Mouse (Mus musculus) gastrocnemius, adult 8-10 months (tissue): ENCODE measurements at regions not wholly inside any gene's neighbourhood (a gene's known extent, or its start where the extent isn't known, plus 50 kb on each side); places are given as distances from the start of the nearest gene placed in this dataset.

ENCODE experiments used
- DNase-seq, 2 experiments: peaks; one replicate each; pipeline ENCODE4 v3.0.0; 2022; ENCODE audit warnings: low spot score in 2 of 2

DNA sequence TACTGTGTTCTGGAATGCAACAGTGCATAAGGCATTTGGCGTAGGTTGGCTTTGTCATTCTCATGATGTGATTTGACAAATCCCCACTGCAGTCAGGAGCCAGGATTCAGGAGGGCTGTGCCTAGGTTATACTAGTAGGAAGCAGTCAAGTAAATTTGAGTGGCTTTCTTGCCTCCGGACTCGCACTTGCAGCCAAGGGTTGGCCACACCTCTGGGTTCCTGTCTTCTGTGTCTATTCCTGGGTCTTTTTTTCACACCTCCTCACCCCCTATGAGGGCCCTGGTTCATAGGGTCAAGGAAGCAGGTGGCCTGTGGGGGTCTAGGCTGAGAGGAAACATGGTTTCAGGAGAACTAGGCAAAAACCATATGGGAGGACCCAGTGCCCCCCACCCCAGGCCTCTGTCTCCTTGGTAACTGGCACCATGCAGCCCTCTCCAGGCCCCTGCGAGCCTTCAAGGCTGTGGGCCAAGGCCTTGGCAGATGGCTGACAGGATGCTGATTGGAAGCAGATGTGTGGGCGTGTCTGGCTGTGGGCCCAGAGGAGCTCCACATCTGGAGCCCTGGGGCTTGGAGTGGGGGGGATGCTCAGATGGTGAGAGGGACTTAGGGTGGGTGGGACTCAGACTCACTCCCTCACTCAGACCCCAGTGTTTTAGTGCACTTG is 195.7 kb downstream of the Rgs3 start:
- peak; percentile 49 to 67 for DNase-seq

DNA sequence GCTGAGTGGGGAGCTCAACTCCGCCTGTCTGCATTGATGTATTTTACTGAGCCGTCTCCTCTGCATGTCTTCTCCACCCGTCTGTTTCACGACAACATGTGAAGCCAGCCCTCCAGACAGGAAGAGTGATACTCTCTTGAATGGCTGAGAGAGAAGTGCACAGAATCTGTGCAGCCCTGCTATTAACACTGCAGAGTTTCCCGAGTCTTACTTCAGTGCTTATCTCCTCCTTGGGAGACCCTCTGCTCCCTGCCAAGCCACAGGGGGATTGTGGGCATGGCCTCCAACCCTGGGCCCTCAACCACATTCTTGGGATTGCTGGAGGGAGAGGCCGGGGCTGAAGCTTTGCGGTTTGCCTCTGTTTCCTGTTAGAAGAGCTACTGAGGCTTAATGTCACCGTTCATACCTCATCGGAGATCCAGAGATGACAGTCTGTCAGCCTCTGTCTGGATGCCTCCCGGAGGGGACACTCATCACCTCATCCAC is 197.1 kb downstream of the Rgs3 start:
- DNase-seq = no peak

DNA sequence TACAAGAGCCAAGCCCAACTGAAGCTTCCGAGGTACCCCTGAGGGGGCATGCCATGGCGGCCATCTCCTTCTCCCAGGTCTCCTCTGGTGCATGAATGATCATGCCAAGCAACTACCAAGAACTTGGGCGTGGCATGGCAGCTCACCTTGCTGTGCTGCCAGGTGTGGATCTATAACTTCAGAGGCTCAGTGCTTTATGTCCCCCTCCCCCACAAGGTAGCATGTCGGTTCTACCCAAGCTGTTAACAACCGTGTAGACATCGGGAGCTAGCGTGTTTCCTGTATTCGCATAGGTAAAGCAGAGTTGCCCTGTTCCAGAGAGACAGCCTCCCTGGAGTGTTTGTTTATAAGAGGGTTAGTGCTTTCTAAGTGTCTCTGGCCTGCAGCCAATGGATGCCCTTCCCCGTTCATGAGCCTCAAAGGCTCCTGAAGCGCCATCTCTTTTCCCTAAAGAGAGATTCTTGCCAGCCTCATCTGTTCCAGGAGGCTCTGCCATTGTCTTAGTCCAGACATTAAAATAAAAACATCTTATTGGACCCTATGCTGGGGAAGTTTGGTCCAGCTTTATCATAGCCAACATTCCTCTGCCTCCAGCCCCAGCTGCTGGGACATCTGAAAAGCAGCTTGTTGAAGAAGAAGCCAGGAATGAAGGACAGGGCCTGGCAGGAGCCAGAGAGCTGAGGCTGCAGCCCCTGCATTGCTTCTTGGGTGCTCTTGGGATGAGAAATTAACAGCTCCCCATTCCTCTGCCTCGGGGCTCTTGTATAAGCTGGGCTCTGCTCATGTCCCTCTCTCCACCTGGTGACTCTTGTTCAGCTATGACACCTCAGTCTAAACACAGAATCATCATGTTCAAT is 201.3 kb downstream of the Rgs3 start:
- no peak for DNase-seq

DNA sequence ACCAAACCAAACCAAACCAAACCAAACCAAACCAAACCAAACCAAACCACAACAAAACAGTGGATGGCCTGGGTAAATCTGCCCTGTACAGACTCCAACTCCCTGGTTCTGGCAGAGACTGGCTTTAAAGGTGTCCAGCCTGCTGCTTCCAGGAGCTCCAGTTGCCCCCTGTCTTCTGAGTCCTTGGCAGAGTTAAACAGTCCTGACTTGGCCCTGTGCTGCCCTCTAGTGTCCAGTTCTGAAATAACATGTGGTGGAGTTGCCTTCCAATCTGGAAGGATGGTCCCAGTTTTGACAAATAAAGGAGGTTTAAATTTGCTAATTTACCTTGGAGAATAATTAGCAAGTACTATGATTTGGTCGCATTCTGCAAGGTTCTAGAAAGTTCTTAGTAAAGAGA is 202.0 kb downstream of the Rgs3 start:
- peak; percentile 61 to 69 for DNase-seq

DNA sequence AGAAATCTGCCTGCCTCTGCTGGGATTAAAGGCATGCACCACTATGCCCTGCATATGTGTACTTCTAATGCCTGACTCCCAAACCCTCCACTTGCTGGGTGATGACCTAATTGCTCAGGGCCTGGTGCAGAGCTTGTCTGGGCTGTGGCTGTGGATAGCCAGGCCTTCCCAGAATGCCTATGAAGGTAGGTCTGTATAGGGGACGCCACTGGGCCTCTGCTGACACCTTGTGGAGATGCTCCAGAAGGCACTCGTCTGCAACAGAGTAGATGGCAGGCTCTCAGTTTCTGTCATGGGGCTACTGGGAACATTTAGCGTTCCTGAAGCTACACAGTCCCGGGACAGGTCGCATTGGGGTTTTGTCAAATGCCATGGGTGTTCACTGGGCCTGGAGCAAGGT is 201.4 kb upstream of the Zfp618 start:
- peak; percentile 72 to 77 for DNase-seq

DNA sequence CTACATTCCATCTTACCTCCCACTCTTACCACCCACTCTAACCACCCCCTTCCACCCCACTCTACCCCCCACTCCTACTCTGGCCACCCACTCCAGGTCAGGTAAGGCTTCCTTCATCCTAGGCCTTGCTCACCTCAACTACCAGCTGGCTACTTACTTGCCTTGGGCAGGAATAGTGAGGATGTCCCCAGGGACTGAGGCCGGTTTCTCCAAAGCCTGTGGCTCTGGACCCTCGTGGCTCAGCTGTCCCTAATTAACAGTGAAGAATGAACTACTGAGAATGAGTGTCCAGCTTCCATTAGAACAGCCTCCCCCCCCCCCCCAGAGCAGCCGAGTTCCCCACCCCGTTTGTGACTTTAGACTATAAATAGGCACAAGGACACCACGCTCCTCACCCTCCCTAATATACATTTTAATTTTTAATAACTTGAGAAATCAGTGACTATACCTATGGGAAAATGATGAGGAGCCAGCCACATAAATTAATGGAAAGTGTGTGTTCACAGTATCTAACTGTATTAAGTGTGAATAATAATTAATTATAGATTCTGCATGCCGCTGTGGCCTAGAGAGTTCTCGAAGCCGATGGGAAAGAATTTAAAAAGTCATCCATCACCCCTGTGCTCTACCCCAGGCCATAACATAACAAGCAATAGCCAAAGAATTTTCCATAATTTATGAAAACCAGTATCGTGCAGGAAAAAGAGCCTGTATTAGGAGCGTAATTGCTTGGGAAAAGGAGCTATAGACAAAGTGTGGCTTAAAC is 195.7 kb upstream of the Zfp618 start:
- no peak for DNase-seq

DNA sequence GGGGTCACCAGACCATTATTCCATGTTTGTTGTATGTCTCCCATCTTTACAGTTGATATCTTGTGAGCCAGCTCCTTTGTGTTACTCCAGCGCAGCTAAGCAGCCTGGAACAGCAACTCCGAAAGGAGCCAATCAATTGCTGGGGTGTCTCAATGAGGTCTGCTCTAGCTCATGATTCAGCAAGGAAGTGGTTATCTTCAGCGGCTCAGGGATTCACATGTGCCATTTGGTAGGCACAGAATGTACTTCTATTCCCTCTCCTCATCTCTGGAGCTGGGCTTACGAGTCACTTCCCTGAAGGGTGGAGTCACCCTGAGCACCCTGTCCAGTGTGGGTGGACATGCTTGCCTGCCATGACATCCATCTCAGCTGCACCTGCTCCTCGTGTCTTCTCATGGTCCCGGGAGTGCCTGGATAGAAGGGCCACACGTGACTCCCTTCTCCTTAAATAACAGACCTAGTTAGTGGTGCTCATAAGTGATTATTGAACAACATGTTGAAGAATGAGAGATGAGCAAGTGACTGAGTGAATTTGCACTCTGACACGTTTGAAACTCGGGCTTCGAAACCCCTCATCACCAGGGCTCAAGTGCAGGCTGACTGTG is 190.3 kb upstream of the Zfp618 start:
- DNase-seq = no peak

DNA sequence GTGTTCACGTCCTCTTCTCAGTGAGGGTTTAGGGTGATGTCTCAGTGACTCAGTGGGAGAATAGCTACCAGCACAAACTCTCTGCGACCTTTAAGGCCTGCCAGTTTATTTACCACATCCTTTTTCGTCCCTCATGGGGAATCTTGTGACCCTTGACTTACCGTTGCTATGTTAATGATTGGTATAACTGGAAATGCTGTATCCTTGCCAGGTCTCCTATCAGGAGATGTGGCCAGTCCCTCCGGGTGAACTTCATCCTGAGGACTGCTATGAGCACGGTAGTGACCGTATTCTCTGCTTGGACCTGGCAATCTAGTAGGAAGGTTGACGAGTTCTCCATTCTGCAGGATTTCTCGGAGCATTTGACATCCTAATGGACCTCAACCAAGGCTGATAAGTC is 188.5 kb upstream of the Zfp618 start:
- no peak for DNase-seq

DNA sequence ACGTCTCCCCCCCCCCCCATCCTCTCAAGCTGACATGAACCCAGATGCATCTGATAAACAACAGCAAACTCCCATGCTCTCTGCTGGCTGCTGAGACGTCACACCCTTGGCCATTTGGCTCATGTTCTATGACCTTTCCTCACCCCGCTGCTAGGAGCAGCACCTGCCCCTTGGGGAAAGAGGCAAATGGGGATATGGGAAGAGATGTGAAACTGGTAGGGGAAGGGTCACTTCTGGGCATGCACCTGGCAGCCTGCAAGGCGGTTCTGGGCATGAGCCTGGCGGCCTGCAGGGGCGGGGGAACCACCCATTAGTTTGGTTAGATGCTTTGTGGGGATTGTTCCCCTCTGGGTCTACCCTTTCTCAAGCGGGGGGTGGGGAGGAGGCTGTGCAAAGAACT is 187.9 kb upstream of the Zfp618 start:
- DNase-seq = no peak

DNA sequence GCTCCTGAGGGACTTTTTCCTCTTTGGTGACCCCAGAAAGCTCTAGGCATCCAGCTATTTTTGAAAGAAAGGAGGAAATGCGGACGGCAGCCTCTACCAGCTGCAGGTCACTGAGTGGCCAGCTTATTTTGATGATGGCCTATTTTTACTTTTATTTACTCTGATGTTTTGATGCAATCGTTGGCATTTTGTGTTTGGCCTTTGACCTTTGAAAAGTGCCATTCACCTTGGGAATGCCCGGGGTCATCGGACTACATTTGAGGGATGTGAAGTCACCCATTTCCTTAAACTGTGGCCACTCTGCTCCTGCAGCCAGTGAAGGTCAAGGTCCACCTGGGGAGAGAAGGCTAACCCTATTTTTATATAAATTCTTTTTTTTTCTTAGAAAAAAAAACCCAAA is 186.8 kb upstream of the Zfp618 start:
- no peak for DNase-seq

DNA sequence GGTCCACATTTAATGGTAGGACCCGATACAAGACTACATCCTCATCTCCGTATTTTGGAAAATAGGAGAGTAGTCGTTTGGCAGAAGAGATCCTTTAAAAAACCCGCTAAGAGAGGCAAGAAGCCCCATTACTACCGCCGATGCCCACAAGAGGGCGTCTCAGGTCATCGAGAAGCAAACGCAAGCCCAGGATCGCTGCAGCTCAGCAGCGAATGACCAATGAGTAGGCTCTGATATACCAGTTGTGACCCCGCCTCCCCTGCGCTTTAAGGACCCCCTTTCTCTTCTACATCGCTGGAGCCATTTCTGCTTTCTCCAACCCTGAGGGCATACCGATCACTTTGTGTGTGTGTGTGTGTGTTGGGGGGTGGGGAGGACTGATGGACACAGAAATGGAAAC is 185.0 kb upstream of the Zfp618 start:
- DNase-seq = peak; percentile 69 to 71

DNA sequence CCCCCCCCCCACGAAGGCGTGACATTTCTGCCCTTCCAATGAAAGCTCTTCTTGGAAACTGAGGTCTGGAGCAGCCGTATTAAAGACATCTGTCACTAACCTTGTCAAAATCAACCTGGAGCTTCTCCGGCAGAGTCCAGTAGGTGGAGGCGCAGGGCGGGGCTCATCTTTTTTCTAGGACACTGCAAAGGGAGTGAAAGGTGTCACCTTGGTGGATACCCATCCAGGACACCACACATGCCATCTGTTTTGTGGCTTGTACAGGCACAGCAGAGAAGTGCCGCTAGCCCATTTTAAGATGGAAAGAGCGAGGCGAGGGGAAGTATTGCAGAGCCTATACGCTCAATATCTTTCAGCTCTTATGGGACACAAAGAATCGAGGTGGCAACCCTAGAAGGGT is 184.5 kb upstream of the Zfp618 start:
- no peak for DNase-seq

DNA sequence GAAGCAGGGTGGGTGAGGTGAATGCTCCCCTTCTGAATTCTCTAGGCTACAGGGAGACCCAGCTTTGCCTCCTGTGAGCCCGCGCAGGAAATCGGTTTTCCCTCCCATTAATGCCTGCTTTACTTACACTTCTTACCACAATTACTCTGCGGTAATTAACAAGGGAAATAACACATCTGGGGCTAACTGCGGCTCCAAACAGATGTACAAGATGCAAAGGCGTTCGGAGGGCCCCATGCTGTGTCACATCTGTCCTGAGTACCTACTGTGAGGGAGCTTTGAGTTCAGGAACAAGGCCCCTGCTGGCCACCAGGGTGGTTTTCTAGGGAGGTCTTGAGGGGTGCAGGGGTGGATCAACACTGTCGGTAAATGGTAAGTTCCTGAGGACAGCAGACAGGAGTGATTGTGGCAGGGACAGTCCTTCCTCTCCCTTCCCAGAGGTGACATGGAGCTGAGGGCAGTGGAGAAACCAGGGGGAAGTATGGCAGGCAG is 184.0 kb upstream of the Zfp618 start:
- DNase-seq = no peak

DNA sequence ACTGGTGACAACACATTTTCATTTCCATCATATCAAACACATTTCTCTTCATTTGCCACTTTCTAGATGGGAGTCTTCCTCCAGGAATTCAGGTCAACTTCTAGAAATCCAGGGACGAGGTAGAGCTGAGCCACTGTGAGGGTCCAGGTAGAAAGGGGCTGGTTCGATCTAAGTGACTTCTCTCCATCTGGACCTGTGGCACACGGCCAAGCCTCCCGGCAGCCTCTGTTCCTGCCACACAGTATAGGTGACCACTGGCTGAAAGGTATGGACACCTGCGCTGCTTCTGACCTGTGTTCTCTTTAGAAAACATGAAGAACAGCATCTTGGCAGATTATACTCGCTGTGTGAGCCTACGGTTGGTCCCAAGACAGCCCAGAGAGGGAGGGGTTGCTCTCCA is 179.7 kb upstream of the Zfp618 start:
- DNase-seq = no peak

DNA sequence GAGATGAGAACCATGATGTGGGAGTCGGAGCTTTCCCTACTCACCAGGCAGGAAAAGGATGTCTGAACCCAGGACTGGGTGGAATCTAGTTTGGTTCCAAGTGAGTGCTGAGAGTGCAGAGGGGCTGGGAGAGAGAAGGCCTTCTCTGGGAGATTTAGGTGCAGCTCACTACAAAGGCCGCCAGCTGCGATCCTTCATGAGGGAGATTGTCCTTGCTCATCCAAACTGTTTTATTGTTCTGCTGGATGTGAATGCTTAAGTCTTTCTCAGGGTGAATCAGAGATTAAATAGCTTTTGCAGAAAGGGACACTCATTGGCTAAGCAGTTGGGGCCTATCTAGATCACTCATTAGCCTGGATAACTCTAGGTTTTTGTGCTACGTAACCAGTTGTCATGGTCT is 175.7 kb upstream of the Zfp618 start:
- DNase-seq = no peak

DNA sequence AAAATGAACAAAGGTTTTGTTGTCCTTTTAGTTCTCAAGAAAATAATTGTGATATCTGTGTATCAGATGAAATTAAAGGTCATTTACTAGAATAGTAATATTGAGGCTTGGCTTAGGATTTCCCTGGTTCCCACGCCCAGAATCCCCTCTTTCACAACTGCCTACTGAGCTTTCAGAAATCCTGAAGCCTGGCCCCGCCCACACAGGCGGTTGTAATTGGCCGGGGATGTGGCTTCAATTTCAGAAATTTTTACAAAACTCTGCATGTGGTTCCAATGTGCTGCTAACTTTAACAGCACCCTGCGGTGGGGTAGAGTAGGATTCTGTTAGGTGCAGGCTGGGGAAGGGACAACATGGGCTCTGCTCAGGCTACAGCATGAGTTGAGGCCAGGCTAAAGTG is 171.8 kb upstream of the Zfp618 start:
- no peak for DNase-seq

DNA sequence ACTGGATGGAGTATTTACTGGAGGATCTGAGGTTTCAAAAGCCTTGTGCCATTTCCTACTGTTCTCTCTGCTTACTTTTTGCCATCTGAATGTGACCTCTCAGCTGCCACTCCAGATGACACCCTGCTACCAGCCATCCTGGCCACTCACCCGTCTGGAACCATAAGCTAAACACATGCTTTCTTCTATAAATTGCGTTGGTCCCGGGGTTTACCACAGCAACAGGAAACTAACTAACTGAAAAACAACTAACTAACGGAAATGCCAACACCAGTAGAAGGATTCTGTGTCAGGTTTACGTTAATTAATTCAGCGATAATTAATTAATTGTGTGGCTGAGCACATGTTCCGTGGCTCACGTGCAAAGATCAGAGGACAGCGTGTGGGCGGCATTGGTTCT is 169.8 kb upstream of the Zfp618 start:
- no peak for DNase-seq

DNA sequence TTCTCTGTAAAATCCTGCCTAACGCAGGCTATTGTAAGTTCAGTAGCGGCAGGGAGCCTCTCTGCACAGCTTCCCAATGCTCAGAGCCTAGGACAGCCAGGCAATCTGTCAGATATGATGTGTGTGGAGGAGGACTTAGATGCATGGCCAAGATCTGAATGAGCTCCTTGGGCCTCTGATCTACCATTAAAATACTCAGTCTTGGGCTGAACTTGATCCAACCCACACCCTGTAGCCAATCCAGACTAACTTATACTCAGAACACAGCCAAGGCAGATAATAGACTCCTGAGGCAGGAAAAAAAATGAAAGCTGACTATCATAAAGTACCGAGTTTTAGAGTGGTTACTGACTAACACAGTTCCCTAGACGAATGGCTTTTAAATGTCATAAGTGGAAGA is 165.4 kb upstream of the Zfp618 start:
- DNase-seq = no peak

DNA sequence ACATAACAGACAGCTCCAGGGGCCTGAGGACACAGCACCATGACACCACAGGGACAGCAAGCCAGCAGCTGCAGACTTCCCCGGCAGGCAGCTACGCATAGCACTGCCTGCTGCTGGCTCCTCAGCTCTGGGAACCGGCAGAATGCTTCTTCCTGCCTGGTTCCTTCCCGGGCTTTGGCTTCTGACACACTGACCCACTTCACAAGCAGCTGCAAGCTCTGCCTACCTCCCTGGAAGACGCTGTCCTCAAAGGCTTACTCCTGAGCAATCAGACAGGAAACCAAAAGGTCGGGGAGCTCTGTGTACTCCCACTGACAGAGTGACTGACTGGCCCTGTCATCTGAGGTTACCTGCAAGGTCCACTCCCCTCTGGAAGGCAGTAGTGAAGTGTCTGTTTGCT is 159.5 kb upstream of the Zfp618 start:
- no peak for DNase-seq

DNA sequence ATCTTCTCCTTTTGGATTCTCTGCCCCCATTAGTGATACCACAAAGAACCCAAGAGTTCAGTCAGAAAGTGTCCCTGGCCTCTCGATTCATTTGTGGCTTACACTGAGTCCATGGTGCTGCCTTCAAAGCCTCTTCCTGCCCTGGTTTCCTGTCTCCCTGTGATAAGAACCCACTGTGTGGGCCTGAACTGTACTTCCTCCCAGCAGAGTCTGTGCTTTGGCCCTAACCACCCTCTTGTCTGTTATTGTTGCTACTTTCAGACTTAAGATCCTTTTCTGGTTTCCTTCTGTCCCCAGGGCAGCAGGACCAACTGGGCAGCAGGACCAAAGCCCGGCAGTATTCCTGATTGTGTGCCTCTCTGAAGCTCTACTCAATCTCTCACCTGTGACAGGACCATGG is 158.6 kb upstream of the Zfp618 start:
- DNase-seq = no peak

DNA sequence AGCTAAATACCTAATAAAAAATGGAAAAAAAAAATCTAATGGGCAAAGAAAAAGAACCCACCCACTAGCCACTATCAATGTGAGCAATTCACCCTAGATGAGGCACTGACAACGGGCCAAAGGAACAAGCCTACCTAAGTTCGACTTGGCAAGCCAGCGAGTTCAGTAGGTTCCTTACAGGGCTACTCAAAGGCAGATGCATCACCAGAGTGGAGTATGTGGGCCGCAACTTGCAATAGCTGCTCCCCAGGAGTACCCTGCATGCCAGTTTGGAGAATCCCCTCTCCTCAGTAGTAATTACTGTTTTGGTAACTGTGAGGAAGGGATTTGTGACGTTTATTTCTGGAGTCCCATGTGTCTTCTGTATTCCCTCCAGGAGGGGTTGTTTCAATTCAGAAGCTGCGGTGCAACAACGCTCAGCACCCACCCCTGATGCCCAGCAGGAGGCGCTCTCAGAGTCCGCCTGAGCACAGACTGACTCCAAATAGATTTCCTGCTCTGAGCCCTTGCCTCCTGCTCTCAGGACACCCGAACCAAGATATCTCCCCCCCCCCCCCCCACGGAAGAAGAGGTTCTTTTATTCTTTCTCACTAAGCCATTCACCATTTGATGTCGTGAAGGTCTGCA is 157.3 kb upstream of the Zfp618 start:
- no peak for DNase-seq
